Mouse (Mus musculus): ENCODE results near the gene Nt5c2. TPM values are rescaled to one million over a fixed set of nuclear protein-coding genes. Genes with fewer than 3 reads are reported as not detected.

Nt5c2 gene
- polyA plus RNA-seq, 1 experiment from 2014 or later = 85.3 TPM

GRCm38 (mm10) chr19:46930026-46930425 lies 84.9 kb downstream of the Nt5c2 start:
- no peak for ATAC-seq (ENCODE audit: low FRiP score)
- no peak overlapping the region for H3K27ac ChIP-seq
- 0 out of 2 replicates have a peak, but pooled peaks cover 6% of the 10 kb centered on the region for H3K4me1 ChIP-seq
- H3K9me3 ChIP-seq (replicated peaks) = no peaks in the 10 kb centered on the region
- no peak overlapping the region for H3K9ac ChIP-seq
- no peaks in the 10 kb centered on the region for H3K27me3 ChIP-seq
- H3K4me3 ChIP-seq = no peak overlapping the region
- H3K4me2 ChIP-seq (replicated peaks) = no peak overlapping the region
- 69% methylated on average over 5 of the region's 5 CpGs for WGBS
- H3K36me3 ChIP-seq = no peaks in the 10 kb centered on the region

DNA sequence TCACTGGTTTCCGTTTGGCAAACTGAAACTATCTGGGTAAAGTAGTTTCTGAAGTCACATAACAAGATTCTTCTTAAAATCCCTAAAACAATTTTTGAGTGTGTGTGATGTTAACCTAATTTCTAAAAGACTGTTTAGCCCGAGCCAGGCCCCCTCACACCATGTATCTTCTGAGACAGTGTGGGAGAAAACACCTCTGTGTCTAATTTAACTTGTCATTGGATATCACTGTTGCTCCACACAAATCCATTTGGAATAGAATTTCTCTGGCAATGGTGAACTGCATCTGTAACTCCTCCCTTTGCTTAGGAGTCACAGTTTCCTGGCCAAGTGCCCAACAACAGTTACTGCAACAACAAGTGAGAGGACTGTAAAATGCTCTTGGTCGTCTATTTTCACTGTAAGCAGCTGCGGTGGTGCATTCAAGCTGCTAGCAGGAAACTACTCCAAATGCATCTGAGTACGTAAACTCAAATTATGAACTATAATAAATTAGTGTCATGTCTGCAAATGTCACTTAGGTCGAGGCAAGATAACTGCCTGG lies 85.8 kb downstream of the Nt5c2 start:
- 0 out of 2 replicates have a peak, but pooled peaks cover 6% of the 10 kb centered on the region for H3K4me1 ChIP-seq
- H3K9ac ChIP-seq = no peak overlapping the region
- 78% methylated on average over 6 of the region's 6 CpGs for WGBS
- no peaks in the 10 kb centered on the region for H3K27me3 ChIP-seq
- ATAC-seq (ENCODE audit: low FRiP score) = no peak
- no peaks in the 10 kb centered on the region for H3K36me3 ChIP-seq
- no peaks in the 10 kb centered on the region for H3K9me3 ChIP-seq (replicated peaks)
- H3K4me2 ChIP-seq (replicated peaks) = no peak overlapping the region
- no peak overlapping the region for H3K4me3 ChIP-seq
- H3K27ac ChIP-seq = no peak overlapping the region

DNA sequence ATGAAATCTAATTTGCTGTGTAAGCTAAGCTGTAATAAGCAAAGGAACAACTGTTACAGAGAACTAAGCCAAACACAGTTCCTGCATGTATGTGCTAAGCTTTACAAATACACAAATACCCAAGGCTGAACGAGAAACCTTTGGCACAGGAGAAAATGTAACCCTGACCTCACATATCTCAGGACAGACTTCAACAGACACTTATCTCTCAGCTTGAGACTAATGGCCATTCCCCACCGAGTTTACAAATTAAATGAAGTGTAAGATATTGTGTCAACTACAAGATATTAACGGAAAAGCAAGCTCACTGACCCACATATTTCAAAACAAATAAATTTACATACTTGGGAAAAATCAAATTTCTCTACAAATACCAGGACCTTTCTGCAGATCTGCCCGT lies 86.8 kb downstream of the Nt5c2 start:
- ATAC-seq (ENCODE audit: low FRiP score) = no peak
- WGBS = 63% methylated on average over 4 of the region's 4 CpGs

DNA sequence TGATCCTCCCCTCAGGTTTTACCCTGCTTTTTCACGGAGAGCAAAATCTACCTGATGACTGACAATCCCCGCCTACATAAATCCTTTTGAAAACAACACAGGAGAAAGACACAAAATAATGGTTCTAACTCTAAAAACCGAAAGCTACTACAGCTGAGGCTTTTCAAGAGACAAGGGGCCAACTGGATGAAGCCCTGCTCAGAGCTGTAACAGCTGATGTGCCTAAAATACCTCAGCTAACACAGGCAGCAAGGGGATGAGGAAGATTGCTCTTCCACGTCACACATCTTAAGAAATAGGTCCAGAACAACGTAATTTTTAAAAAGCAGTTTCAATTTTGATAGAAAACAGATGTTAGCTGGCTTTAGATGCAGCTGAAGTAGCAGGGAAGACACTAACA lies 88.0 kb downstream of the Nt5c2 start:
- WGBS = 62% methylated on average over 5 of the region's 5 CpGs
- no peak overlapping the region for H3K4me2 ChIP-seq (replicated peaks)
- H3K9me3 ChIP-seq (replicated peaks) = no peaks in the 10 kb centered on the region
- 0 out of 2 replicates have a peak, but pooled peaks cover 6% of the 10 kb centered on the region for H3K4me1 ChIP-seq
- ATAC-seq (ENCODE audit: low FRiP score) = no peak
- no peaks in the 10 kb centered on the region for H3K27me3 ChIP-seq
- no peak overlapping the region for H3K9ac ChIP-seq
- no peaks in the 10 kb centered on the region for H3K36me3 ChIP-seq
- H3K4me3 ChIP-seq = no peak overlapping the region
- no peak overlapping the region for H3K27ac ChIP-seq

More for the DNA sequence above, 86.8 kb downstream of the Nt5c2 start:
- Histone ChIP-seq H3K9me3 (replicated peaks) (no peaks in the 10 kb centered on the region), H3K36me3 (no peaks in the 10 kb centered on the region), H3K27ac (no peak overlapping the region), H3K4me2 (replicated peaks) (no peak overlapping the region), H3K27me3 (no peaks in the 10 kb centered on the region), H3K4me3 (no peak overlapping the region), H3K9ac (no peak overlapping the region), H3K4me1 (0 out of 2 replicates have a peak, but pooled peaks cover 6% of the 10 kb centered on the region)

GRCm38 (mm10) chr19:46926357-46926756 lies 88.6 kb downstream of the Nt5c2 start:
- Histone ChIP-seq H3K4me1 (0 out of 2 replicates have a peak, but pooled peaks cover 6% of the 10 kb centered on the region), H3K4me2 (replicated peaks) (no peak overlapping the region), H3K9ac (no peak overlapping the region), H3K27ac (no peak overlapping the region), H3K36me3 (no peaks in the 10 kb centered on the region), H3K4me3 (no peak overlapping the region), H3K9me3 (replicated peaks) (no peaks in the 10 kb centered on the region), H3K27me3 (no peaks in the 10 kb centered on the region)
- ATAC-seq (ENCODE audit: low FRiP score) = no peak
- WGBS = 67% methylated on average over 4 of the region's 4 CpGs

DNA sequence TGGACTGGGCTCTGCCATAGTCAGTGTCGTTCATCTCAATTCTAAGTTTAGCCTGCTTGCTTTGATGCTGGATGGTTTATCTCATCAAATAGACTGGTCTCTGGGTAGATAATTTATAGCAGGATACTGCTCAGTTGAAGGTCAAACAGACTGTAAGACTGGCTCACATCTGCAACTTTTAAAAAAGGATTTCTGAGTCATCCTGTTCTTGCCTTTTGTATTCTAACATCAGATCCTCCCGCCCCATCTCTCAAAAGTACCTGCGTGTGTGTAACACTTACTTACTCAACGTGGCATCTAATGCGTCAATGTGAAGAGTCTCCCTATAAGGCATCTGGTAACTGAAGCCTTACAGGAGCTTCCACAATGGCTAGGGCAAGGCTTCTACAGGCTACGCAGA lies 94.4 kb downstream of the Nt5c2 start:
- ATAC-seq (ENCODE audit: low FRiP score) = no peak
- H3K4me2 ChIP-seq (replicated peaks) = no peak overlapping the region
- WGBS = 89% methylated on average over 6 of the region's 6 CpGs

DNA sequence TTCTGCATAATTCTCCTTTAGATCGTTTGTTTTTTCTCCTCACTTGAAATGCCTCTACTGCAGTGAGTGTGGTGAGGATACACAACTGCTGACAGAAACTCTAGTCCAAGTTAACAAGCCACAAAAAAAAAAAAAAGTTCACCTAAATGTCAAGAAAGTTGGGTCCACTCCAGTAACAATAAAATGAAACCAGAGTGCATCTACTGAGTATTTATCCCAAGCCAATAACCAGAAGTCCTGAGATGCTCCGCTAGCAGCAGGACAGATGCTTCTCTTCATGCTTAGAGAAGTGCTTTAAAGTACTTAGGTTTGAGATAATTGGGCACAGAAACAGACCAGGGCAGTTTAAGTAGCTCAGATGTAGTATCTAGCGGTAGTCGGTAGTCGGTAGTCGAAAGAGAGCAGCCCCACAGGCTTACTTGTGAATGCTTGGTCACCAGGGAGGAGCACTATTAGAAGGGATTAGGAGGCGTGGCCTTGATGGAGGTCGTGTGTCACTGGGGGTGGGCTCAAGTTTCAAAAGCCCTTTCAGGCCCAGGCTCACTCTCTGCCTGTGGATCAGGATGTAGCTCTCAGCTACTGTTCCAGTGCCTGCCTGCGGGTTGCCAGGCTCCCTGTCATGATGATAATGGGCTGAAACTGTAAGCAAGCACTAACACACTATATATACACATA lies 99.4 kb downstream of the Nt5c2 start:
- Histone ChIP-seq H3K9ac (no peak overlapping the region), H3K27ac (no peak overlapping the region), H3K4me1 (no peaks in the 10 kb centered on the region), H3K4me3 (no peak overlapping the region), H3K36me3 (peaks cover 4% of the 10 kb centered on the region; the same call in 1 of the 2 replicates), H3K9me3 (replicated peaks) (no peaks in the 10 kb centered on the region), H3K27me3 (no peaks in the 10 kb centered on the region), H3K4me2 (replicated peaks) (no peak overlapping the region)
- WGBS = 77% methylated on average over 9 of the region's 9 CpGs
- ATAC-seq (ENCODE audit: low FRiP score) = no peak

More for the DNA sequence above, 94.4 kb downstream of the Nt5c2 start:
- Histone ChIP-seq H3K36me3 (peaks cover 2% of the 10 kb centered on the region; the same call in 1 of the 2 replicates), H3K4me3 (no peak overlapping the region), H3K27me3 (no peaks in the 10 kb centered on the region), H3K9me3 (replicated peaks) (no peaks in the 10 kb centered on the region), H3K9ac (no peak overlapping the region), H3K27ac (no peak overlapping the region), H3K4me1 (no peaks in the 10 kb centered on the region)

GRCm38 (mm10) chr19:46913626-46914025 lies 101.3 kb downstream of the Nt5c2 start:
- no peak for ATAC-seq (ENCODE audit: low FRiP score)
- H3K36me3 ChIP-seq = peaks cover 4% of the 10 kb centered on the region; the same call in 1 of the 2 replicates
- H3K9me3 ChIP-seq (replicated peaks) = no peaks in the 10 kb centered on the region
- H3K4me1 ChIP-seq = peaks cover 4% of the 10 kb centered on the region; the same call in 1 of the 2 replicates
- no peaks in the 10 kb centered on the region for H3K27me3 ChIP-seq
- no peak overlapping the region for H3K9ac ChIP-seq
- no peak overlapping the region for H3K4me3 ChIP-seq
- H3K27ac ChIP-seq = no peak overlapping the region
- H3K4me2 ChIP-seq (replicated peaks) = no peak overlapping the region
- WGBS = 93% methylated on average over 11 of the region's 11 CpGs

DNA sequence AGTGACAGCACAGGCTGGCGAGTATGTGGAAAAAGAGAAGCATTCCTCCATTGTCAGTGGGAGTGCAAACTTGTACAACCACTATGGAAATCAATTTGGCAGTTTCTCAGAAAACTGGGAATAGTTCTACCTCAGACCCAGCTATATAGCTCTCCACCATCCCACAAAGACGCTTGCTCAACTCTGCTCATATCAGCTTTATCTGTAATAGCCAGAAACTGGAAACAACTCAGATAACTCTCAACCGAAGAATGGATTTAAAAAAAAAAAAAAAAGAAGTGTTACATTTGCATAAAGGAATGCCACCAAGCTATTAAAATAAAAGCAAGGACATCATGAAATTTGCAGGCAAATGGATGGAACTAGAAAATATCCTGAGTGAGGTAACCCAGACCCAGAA lies 103.5 kb downstream of the Nt5c2 start:
- Histone ChIP-seq H3K9ac (no peak overlapping the region), H3K4me2 (replicated peaks) (no peak overlapping the region), H3K36me3 (peaks cover 4% of the 10 kb centered on the region; the same call in 1 of the 2 replicates), H3K4me3 (no peak overlapping the region), H3K4me1 (peaks cover 4% of the 10 kb centered on the region; the same call in 1 of the 2 replicates), H3K9me3 (replicated peaks) (no peaks in the 10 kb centered on the region), H3K27ac (no peak overlapping the region), H3K27me3 (no peaks in the 10 kb centered on the region)
- WGBS = 92% methylated on average over 3 of the region's 3 CpGs
- ATAC-seq (ENCODE audit: low FRiP score) = no peak

- WGBS = 53% methylated on average over 4 of the region's 4 CpGs
- Histone ChIP-seq H3K9me3 (replicated peaks) (no peaks in the 10 kb centered on the region), H3K4me2 (replicated peaks) (no peak overlapping the region), H3K36me3 (no peaks in the 10 kb centered on the region), H3K27me3 (no peaks in the 10 kb centered on the region), H3K4me1 (peaks cover 4% of the 10 kb centered on the region; the same call in 1 of the 2 replicates), H3K4me3 (no peak overlapping the region), H3K27ac (no peak overlapping the region), H3K9ac (no peak overlapping the region)
- no peak for ATAC-seq (ENCODE audit: low FRiP score)
Observed at GRCm38 (mm10) chr19:46908977-46909376, 106.0 kb downstream of the Nt5c2 start.

DNA sequence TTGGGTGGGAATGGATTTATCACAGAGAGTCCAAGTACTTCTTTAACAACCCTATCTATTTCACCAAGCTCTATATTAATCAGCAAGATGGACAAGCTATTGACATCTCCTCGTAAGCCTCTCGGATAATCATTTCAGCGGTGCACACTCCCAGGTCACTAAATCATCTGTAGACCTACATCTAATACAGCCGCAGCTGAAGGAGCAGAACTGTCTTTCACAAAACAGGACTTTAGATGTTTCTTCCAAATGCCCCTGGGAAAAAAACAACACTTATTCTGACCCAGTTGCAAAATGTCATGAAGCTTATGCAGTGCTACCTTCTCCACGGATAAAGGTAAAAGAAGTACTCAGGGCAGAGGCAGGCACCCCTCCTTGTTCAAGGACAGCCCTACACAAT lies 106.7 kb downstream of the Nt5c2 start:
- Histone ChIP-seq H3K27me3 (no peaks in the 10 kb centered on the region), H3K4me2 (replicated peaks) (no peak overlapping the region), H3K9me3 (replicated peaks) (no peaks in the 10 kb centered on the region), H3K4me1 (peaks cover 4% of the 10 kb centered on the region; the same call in 1 of the 2 replicates), H3K27ac (no peak overlapping the region), H3K4me3 (no peak overlapping the region), H3K36me3 (no peaks in the 10 kb centered on the region), H3K9ac (no peak overlapping the region)
- no peak for ATAC-seq (ENCODE audit: low FRiP score)
- 79% methylated on average over 5 of the region's 5 CpGs for WGBS

DNA sequence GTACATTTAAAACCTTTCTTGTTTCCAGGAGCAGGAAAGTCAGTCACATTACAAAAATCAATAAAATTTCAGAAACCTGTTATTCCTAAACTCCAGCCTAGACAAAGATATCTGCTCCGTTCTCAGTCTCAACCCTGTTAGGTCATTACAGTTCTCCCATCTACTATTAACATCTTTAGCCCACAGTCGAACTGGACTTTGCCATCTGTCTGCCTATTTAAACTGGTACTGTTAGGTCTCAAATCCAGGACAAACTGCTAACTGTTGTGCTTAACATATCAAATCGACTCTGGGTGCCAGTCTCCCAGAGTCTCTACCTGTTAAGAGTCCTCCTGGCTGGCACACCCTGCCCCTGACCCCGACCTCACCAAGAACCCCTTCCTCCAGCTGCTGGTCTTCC lies 109.0 kb downstream of the Nt5c2 start:
- H3K27me3 ChIP-seq = no peaks in the 10 kb centered on the region
- WGBS = 90% methylated on average over 4 of the region's 4 CpGs
- H3K27ac ChIP-seq = no peak overlapping the region
- H3K9me3 ChIP-seq (replicated peaks) = no peaks in the 10 kb centered on the region
- ATAC-seq (ENCODE audit: low FRiP score) = no peak
- no peak overlapping the region for H3K4me2 ChIP-seq (replicated peaks)
- H3K4me3 ChIP-seq = no peak overlapping the region
- no peaks in the 10 kb centered on the region for H3K36me3 ChIP-seq
- H3K9ac ChIP-seq = no peak overlapping the region
- H3K4me1 ChIP-seq = peaks cover 4% of the 10 kb centered on the region; the same call in 1 of the 2 replicates

DNA sequence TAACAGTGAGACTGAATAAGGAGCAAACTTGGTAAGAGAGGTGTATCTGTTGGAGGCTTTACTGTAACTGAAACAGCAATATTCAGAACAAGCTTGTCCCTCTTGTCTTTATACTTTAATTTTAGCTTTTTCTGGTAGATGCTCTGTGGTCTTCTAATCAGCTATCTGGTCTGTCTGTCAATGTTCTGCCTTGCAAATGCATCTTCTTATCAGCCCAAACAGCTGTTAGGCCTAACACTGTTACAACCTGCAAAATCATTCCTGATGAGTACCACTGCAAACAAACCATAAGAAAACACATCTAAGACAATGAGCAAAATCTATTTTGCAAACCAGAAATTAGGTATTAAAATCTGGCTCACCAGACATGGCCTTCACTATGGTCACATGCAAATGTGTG lies 109.6 kb downstream of the Nt5c2 start:
- no peak for ATAC-seq (ENCODE audit: low FRiP score)
- no peaks in the 10 kb centered on the region for H3K9me3 ChIP-seq (replicated peaks)
- no peaks in the 10 kb centered on the region for H3K36me3 ChIP-seq
- H3K4me1 ChIP-seq = peaks cover 4% of the 10 kb centered on the region; the same call in 1 of the 2 replicates
- no peak overlapping the region for H3K4me3 ChIP-seq
- no peaks in the 10 kb centered on the region for H3K27me3 ChIP-seq
- H3K9ac ChIP-seq = no peak overlapping the region
- H3K4me2 ChIP-seq (replicated peaks) = no peak overlapping the region
- no peak overlapping the region for H3K27ac ChIP-seq
